Mouse (Mus musculus): Measurements from ENCODE around the gene Surf6. TPM values are rescaled to one million over a fixed set of nuclear protein-coding genes. Genes with fewer than 3 reads are reported as not detected.
"Not testable (repeated sequence)": the region's sequence is repeated elsewhere in the genome, so short reads cannot be mapped to it uniquely, and the experiment has no call there.

The Surf6 gene
- total RNA-seq, 2 experiments from 2014 or later: 12.2 to 13.9 TPM

- intact Hi-C loops (cut with DNase I): loop anchor here (5.0 kb wide), 1 partner anchor 93 kb away; the partner anchor contains the start of gene Cacfd1
- no peak for DNase-seq (ENCODE audit: low spot score)
Observed at GRCm38 (mm10) chr2:26914148-26914941, 11.7 kb upstream of the Surf6 start.

- no peak for DNase-seq (ENCODE audit: low spot score)
- intact Hi-C loops (cut with DNase I): loop anchor here (5.0 kb wide), 1 partner anchor 94 kb away; the partner anchor contains the start of gene Cacfd1
Observed at GRCm38 (mm10) chr2:26913416-26914147, 10.9 kb upstream of the Surf6 start.

- intact Hi-C loops (cut with DNase I): loop anchor here (5.0 kb wide), 1 partner anchor 95 kb away; the partner anchor contains the start of gene Cacfd1
- DNase-seq (ENCODE audit: low spot score): no peak
Observed at GRCm38 (mm10) chr2:26912253-26912770, 9.6 kb upstream of the Surf6 start.

DNA sequence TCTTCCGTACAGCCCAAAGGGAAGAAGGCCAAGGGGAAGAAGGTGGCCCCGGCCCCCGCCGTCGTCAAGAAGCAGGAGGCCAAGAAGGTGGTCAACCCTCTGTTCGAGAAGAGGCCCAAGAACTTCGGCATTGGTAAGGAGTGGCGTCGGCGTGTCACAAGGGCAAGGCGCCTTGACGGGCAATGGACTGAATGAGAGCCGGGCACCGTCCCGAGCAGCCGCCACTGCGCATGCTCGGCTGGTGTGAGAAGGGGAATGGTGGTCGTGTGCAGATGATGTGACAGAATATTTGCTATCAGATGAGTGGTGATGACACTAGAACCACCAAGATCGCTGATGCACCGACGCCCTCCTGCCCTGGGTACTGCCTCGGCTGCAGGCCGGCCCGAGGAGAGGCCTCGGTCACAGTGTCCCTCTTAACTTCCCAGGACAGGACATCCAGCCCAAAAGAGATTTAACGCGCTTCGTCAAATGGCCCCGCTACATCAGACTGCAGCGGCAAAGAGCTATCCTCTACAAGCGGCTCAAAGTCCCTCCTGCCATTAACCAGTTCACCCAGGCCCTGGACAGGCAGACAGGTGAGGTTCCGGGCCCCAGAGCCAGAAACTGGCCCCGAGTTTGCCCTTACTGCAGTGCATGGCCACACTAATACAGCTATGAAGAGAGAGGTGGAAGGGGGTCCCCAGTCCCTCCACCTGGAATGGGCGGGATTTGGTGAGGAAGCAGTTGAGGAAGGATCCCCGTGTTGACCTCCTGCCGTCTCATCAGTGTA lies 8.5 kb upstream of the Surf6 start:
- DNase-seq (ENCODE audit: low spot score): no peak
- intact Hi-C loops (cut with DNase I): loop anchor here (5.0 kb wide), 1 partner anchor 96 kb away; the partner anchor contains the start of gene Cacfd1

GRCm38 (mm10) chr2:26910124-26910993 lies 7.7 kb upstream of the Surf6 start, which contains the start of the genes Med22 and Rpl7a:
Med22 (minus strand) TSS chr2:26910677.
Rpl7a (plus strand) TSS chr2:26910764.
- intact Hi-C loops (cut with DNase I): loop anchor here (5.0 kb wide), 1 partner anchor 97 kb away; the partner anchor contains the start of gene Cacfd1
- DNase-seq (ENCODE audit: low spot score): peak; percentile 99

- intact Hi-C loops (cut with DNase I): loop anchor here (10.0 kb wide), 2 partner anchors 465 to 1405 kb away; partner anchors contain the start of genes C8g, Fbxw5 and Sec16a
- no peak for DNase-seq (ENCODE audit: low spot score)
Observed at GRCm38 (mm10) chr2:26909387-26909784, 6.7 kb upstream of the Surf6 start.

DNA sequence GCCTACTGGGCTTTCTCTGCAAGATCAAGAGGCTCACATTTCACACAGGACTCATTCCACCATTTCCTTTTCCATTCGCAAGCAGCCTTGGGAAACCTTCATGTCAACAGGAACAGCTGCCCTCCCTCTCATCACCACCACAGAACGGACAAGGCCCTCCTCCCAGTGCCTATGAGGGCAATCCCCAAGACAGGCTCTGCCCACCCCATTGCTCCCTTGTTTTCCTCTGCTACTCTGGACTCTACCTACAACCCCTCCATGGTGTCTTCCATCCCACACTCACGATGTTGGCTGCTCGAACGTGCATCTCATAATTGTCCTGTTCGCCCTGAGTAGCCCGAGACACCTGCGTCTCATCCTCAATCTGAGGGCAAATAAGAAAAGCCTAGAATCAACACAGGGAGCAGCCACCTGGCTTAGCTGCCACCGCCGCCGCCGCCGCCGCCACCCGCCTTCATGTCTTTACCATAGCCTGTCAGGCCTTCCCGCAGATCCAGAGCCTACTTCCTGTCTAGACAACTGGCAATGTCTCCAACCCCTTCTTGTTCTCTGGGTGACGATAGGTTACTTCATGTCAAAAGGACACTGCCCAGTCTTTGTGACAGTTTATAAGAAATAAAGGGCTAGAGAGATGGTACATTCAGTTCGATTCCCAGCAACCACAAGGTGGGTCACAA lies 6.2 kb upstream of the Surf6 start:
- no peak for DNase-seq (ENCODE audit: low spot score)
- intact Hi-C loops (cut with DNase I): loop anchor here (10.0 kb wide), 2 partner anchors 464 to 1404 kb away; partner anchors contain the start of genes C8g, Fbxw5 and Sec16a

DNA sequence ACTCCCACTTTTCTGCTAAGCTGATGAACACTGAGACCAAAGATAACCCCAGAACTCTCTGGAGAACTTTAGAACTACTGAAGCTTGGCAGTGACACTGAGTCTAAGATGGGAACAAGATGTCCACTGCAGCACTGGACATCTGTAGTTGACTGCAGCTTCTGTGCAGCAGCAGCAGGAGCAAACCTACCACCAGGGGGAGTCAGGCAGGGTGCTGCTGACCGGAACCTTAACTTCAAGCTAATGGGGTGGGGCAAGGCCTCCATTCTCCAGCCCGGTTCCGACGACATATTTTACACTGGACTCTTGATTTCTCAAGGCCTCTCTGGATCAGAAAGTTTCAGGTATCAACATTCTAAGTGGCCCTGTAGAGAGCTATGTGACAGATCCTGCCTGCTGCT lies 4.4 kb upstream of the Surf6 start:
- DNase-seq (ENCODE audit: low spot score): no peak
- intact Hi-C loops (cut with DNase I): loop anchor here (10.0 kb wide), 2 partner anchors 462 to 1402 kb away; partner anchors contain the start of genes C8g, Fbxw5 and Sec16a

DNA sequence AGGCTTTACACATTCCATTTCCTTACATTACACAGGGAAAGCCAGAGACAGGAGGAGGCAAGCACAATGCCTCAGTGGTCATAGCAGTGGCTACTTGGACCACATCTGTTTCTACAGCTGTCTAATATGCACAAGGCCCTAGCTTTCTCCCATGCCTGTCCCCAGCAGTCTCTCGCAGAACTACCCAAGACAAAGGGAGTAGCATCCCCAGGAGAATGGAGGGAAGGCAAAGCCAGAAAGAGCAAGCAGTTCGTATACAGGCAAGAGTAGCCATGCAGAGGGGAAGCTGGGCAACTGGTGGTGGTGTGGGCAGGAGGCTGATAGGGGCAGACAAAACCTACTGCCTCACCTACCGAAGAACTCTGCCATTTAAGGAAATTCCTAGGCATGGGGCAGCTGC lies 3.8 kb upstream of the Surf6 start:
- DNase-seq (ENCODE audit: low spot score): no peak
- intact Hi-C loops (cut with DNase I): loop anchor here (10.0 kb wide), 2 partner anchors 462 to 1402 kb away; partner anchors contain the start of genes C8g, Fbxw5 and Sec16a

DNA sequence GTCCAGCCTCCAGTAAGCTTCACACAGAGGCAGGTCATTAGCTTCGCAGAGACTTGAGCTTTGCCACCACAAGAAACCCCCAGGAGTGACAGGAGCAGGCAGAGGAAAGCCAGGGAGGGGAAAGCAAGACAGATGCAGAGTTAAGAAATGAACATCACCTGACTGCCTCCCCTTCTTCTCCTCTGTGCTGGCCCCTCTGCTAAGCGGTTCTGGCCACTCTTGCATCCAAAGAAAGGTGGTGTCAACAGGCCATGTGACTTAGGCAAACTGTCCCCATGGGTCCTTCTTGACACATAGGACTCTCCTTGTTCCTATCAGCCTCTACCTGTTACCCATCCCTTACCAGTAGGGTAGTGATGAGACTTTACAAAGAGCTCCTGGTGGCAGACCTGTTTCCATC lies 3.3 kb upstream of the Surf6 start:
- intact Hi-C loops (cut with DNase I): loop anchor here (10.0 kb wide), 2 partner anchors 461 to 1401 kb away; partner anchors contain the start of genes C8g, Fbxw5 and Sec16a
- no peak for DNase-seq (ENCODE audit: low spot score)

DNA sequence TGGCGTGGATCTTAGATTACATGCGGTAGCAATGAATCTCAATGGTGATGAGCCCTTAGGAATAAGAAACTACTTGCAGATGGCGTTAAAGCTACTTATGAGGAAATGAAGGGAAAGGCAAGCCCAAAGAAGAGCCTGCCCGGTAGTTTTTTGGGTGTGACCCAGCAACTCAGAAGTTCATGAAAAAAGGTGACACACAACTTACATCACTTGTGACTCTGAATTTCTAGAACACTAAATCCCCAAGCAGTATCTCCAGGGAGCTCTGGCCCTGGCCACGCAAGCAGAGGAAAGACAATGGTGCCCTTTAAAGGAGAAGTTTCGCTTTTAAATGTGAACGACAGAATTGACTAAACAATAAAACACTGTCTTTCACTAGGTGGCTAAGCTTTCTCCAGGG lies 632 bp upstream of the Surf6 start:
- no peak for DNase-seq (ENCODE audit: low spot score)
- intact Hi-C loops (cut with DNase I): loop anchor here (5.0 to 10.0 kb wide), 3 partner anchors 59 to 1399 kb away; partner anchors contain the start of genes C8g, Fbxw5, Rexo4 and Sec16a

DNA sequence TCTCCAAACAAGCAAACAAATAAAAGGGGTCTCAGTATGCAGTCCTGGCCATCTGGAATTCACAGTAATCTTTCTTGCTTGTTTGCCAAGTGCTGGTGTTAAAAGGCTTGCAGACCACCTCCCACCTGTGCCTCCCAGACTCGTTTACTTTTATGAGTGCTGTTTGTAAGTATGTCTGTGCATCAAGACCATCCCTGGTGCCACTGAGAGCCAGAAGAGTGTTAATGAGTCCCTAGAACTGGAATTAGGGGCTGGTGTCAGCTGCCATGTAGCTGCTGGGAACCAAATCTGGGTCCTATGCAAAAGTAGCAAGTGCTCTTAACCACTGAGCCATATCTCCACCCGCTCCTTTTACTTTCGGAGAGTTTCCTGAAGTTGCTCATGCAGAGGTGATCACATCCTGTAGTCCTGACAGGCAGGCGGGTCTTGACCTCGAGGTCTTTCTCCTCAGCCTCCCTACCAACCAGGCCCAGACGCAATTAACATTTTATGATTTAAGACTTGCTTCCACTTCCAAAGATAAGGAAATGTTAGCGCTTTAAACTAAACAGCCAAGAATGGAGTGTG lies 762 bp downstream of the Surf6 start:
- intact Hi-C loops (cut with DNase I): loop anchor here (2.0 to 10.0 kb wide), 4 partner anchors 60 to 1397 kb away; partner anchors contain the start of genes C8g, Fbxw5, Rexo4 and Sec16a
- no peak for DNase-seq (ENCODE audit: low spot score)

- intact Hi-C loops (cut with DNase I): loop anchor here (2.0 to 10.0 kb wide), 4 partner anchors 62 to 1396 kb away; partner anchors contain the start of genes C8g, Fbxw5, Rexo4 and Sec16a
Observed at GRCm38 (mm10) chr2:26900731-26901130, 1.9 kb downstream of the Surf6 start.

GRCm38 (mm10) chr2:26895898-26896297 lies 6.8 kb downstream of the Surf6 start:
- intact Hi-C loops (cut with DNase I): no loop called here

More at GRCm38 (mm10) chr2:26900731-26901130, 1.9 kb downstream of the Surf6 start:
- DNase-seq (ENCODE audit: low spot score): no peak

GRCm38 (mm10) chr2:26886170-26886569 lies 16.5 kb downstream of the Surf6 start:
- DNase-seq (ENCODE audit: low spot score); intact Hi-C loops (cut with DNase I): not testable (repeated sequence)

More at GRCm38 (mm10) chr2:26895898-26896297, 6.8 kb downstream of the Surf6 start:
- DNase-seq (ENCODE audit: low spot score): no peak

DNA sequence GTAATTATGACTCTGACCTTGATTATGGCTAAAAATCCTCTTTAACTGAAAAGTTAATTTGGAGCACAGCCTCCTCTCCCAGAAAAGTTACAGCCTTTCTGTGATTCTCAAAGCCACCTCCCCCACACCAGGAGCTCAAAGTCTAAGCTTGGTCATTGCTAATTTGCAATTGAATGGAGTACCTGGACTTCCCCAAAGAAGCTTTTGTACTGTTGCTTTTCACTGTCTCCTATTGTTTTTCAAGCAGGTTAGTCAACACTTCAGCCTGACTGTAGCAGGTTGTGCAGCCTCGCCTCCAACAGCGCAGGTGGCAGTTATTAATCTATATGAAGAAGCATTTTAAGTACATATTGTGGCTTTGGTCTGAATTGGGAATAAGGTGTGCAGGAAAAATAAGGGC lies 17.1 kb downstream of the Surf6 start:
- intact Hi-C loops (cut with DNase I); DNase-seq (ENCODE audit: low spot score): not testable (repeated sequence)

GRCm38 (mm10) chr2:26878571-26878970 lies 24.1 kb downstream of the Surf6 start:
- intact Hi-C loops (cut with DNase I): no loop called here
- no peak for DNase-seq (ENCODE audit: low spot score)
